Mouse (Mus musculus) urinary bladder, postnatal 25 days (tissue): ENCODE measurements at regions not wholly inside any gene's neighbourhood (a gene's known extent, or its start where the extent isn't known, plus 50 kb on each side); places are given as distances from the start of the nearest gene placed in this dataset.
"Not testable (repeated sequence)": the region's sequence is repeated elsewhere in the genome, so short reads cannot be mapped to it uniquely, and the experiment has no call there.

Experiments used
- DNase-seq: peaks from one replicate; pipeline ENCODE4 v3.0.0; 2022; ENCODE audit warnings: low spot score

- DNase-seq, result no peak
These were observed 179.9 kb downstream of the Enc1 start for GRCm38 (mm10) chr13:97420773-97421172.

- DNase-seq, result no peak
These were observed 178.2 kb downstream of the Enc1 start for GRCm38 (mm10) chr13:97419100-97419499.

GRCm38 (mm10) chr13:97418681-97419080 lies 177.8 kb downstream of the Enc1 start:
- DNase-seq, result no peak

DNA sequence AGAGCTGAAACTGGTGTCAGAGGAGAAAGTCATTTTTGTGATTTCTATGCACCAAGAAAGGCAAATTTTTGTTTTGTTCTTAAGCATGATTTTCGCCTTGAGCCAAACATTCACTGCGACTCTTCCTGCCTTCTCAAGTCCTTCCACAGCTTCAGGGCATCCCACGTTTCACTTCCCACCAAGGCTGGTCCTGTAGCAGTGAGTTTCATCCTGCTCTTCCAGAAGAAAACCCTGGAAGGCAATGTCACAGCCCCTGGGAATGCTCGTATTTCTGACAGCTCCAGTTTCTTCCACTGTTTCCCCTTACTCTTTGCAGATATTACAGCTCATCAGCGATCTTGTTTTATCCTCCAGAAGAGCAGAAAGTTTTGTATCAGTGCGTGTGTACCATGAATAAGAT lies 177.2 kb downstream of the Enc1 start:
- DNase-seq, result no peak

GRCm38 (mm10) chr13:97415927-97416709 lies 175.2 kb downstream of the Enc1 start:
- no peak for DNase-seq

GRCm38 (mm10) chr13:97415381-97415780 lies 174.5 kb downstream of the Enc1 start:
- no peak for DNase-seq

- no peak for DNase-seq
These were observed 171.2 kb downstream of the Enc1 start for GRCm38 (mm10) chr13:97412151-97412550.

- no peak for DNase-seq
These were observed 169.8 kb downstream of the Enc1 start for GRCm38 (mm10) chr13:97410550-97411201.

- no peak for DNase-seq
These were observed 169.1 kb downstream of the Enc1 start for GRCm38 (mm10) chr13:97409891-97410525.

DNA sequence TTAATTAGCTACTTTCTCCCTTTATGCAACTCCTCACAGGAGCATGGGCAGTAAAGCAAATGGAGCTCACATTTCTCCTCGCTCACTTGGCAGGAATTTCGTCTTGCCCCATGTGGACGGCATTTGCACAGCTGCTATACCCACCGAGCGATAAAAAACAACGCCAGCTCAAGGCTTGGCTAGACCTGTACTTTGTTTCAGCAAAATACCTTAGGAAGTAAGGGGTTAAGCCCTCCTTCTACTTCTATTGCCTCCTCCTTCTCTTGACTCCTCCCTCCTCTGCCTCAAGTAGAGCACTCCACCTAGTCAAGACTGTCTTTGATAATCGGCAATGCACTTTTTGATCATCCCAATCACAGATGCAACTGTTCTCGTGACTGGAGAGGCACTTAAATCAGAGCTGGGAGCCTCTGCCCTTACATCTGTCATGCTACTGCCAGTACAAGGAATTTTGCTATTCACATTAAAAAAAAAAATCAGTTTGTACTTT lies 168.4 kb downstream of the Enc1 start:
- no peak for DNase-seq

DNA sequence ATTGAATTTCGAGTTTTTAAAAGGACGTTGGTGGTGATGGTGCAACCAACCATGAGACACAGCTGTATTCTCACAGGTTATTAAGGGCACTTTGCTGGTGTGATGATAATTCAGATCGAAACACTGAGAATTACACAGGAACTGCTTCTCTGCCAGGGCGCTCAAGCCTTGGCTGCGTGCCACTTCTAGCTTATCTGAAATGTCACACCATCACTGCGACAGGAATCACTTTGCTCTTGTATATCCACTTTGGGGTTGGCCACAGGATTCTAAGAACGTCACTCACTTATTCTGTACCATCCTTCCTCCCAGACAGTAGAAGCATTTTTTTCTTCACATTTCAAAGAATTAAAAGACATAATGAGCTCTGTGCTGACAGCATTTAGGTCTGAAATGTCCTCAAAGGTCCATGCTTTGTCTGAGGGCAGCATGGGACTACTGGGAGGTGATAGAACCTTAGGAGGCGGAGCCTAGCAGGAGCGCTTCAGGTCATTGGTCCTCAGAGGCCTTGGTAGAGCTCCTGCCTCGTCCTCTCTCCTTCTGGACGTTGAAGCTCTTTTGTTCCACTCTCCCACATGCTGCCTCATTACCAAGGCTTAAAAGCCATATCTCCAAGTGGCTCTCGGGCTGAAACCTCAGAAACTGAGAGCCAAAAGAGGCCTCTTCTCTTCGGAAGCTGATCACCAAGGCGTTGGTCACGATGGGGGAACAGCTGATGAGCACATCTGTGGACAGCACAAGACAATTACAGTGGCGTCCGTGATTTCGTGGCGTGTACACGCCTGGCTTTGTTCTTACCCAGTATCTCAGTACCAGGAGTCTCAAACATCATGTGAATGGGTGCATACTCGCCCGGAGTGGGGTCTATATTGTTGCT lies 167.7 kb downstream of the Enc1 start:
- no peak for DNase-seq

DNA sequence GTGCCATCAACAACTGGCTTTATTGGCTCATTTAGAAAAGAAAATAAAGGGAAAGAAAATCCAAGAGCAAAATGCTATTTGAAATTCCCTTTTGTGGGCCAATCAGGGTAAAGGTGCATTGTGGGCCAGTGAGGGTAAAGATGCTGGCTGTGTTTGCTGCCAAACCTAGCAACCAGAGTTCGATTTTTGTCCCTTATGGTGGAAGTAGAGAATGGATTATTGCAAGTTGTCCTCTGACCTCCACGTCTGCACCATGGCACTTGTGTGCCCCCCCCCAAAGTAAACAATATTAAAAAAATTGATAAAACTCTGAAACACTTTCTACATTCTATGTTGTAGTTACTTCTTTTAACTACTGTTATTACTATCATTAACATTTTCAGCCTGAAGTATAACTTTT lies 166.9 kb downstream of the Enc1 start:
- no peak for DNase-seq

GRCm38 (mm10) chr13:97406678-97407077 lies 165.8 kb downstream of the Enc1 start:
- no peak for DNase-seq

DNA sequence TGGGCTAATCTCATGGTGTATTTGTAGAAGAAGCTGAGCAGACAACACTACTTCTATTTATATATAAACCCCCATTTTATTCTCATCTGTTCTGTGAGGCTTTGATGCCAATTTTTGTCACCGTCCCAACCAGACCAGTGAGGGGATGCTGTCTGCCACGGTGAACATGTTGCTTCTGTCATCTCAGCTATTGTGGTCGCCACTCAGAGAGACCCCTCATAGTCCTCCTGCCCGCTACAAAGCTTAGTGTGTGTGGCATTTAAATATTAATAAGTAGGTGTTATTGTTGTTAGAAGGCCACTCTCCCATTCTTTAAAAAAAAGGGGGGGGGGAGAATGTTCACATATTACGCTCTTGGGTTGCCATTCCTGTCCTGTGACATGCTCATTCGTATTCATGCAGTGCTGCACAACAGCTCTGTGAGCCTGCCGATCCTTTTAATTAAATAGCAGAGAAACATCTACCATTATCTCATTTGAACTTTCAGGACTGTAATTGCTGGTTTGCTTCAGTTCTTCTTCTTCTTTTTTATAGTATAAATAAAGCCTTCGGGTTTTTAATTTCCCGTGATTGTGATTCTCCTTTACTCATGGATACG lies 161.4 kb downstream of the Enc1 start:
- DNase-seq, result no peak

GRCm38 (mm10) chr13:97401620-97402019 lies 160.7 kb downstream of the Enc1 start:
- no peak for DNase-seq

DNA sequence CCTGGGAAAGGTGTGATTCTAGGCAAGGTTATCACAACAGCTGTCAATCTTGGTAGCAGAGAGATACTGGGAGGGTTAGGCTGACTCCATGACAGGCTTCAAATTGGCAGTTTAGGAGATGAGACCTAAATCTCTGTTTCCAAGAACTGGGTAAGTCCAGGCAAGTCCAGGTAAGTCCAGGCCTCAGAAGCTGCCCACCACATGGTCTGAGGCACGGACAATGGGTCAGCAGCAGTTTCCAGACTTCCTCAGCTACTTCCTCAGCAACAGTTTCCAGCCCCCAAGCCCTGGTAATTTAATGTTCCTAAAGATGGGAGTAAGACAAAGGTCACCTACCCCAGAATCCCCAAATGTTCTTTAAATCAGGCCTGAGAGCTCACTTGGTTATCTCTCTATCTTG lies 157.1 kb downstream of the Enc1 start:
- DNase-seq, result no peak

- no peak for DNase-seq
These were observed 156.2 kb downstream of the Enc1 start for GRCm38 (mm10) chr13:97396899-97397640.

DNA sequence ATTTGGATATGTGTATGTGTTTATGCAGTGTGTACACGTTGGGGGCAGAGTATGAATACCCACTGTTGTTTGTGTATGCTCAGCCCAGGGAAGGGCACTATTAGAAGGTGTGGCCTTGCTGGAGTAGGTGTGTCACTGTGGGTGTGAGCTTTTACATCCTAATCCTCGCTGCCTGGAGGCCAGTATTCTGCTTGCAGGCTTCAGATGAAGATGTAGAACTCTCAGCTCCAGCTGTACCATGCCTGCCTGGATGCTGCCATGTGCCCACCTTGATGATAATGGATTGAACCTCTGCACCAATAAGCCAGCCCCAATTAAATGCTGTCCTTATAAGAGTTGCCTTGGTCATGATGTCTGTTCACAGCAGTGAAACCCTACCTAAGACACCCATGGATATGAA lies 155.4 kb downstream of the Enc1 start:
- not testable (repeated sequence) for DNase-seq

- no peak for DNase-seq
These were observed 154.0 kb downstream of the Enc1 start for GRCm38 (mm10) chr13:97394756-97395454.

DNA sequence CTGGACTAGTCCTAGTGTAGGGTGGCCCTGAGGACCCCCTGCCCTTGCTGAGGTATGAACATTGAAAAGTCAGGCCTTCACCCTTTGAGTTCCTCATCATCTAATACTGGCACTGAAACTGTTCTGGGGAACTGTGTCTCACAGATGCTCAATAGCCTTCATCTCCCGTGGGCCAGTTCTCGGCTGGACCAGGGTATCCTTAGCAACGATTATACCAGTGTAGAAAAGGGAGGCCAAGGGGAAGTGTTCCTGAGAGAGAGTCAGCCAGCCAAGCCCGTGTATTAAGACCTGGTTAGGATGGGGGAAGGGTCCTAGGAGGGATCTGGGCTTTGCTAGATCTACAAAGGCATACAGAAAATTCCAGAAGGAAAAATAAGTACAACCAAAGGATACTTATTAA lies 153.2 kb downstream of the Enc1 start:
- DNase-seq, result no peak
